Mouse (Mus musculus) heart, embryonic 15.5 days (tissue): ENCODE measurements around the gene Mcrs1. TPM values are rescaled to one million over a fixed set of nuclear protein-coding genes. Genes with fewer than 3 reads are reported as not detected.
A peak's percentile ranks its signal among the peaks of the same experiment; 100 is the strongest.

ENCODE experiments used
- ATAC-seq: fragments of 200-750 bp; cut with Nextera tagmentation; replicated peaks from 2 replicates; pipeline ENCODE4 v1.8.0; 2017; ENCODE audit warnings: low read depth, moderate TSS enrichment; ENCODE audit not compliant: insufficient number of reproducible peaks, insufficient read depth, low FRiP score
- H3K27ac ChIP-seq: fragments of 300-500 bp; sonication (generic); 2 replicates; pipeline ENCODE4 v1.5.1; 2015; ENCODE audit warnings: mild to moderate bottlenecking, inconsistent platforms
- H3K27me3 ChIP-seq: fragments of 300-500 bp; sonication (generic); 2 replicates; pipeline ENCODE4 v1.6.1; 2015; ENCODE audit warnings: inconsistent platforms
- H3K36me3 ChIP-seq: fragments of 300-500 bp; sonication (generic); 2 replicates; pipeline ENCODE4 v1.6.1; 2015; ENCODE audit warnings: mild to moderate bottlenecking, inconsistent platforms
- H3K4me1 ChIP-seq: fragments of 300-500 bp; sonication (generic); replicated peaks from 2 replicates; pipeline ENCODE4 v1.6.1; 2015; ENCODE audit warnings: inconsistent platforms
- H3K4me2 ChIP-seq: fragments of 300-500 bp; sonication (generic); 2 replicates; pipeline ENCODE4 v1.6.1; 2015; ENCODE audit warnings: inconsistent platforms, mild to moderate bottlenecking, moderate library complexity
- H3K4me3 ChIP-seq: fragments of 300-500 bp; sonication (generic); 2 replicates; pipeline ENCODE4 v1.5.1; 2015; ENCODE audit warnings: mild to moderate bottlenecking, inconsistent platforms
- H3K9ac ChIP-seq: fragments of 300-500 bp; sonication (generic); 2 replicates; pipeline ENCODE4 v1.6.1; 2015; ENCODE audit warnings: mild to moderate bottlenecking, inconsistent platforms
- H3K9me3 ChIP-seq: fragments of 300-500 bp; sonication (generic); replicated peaks from 2 replicates; pipeline ENCODE4 v1.6.1; 2016; ENCODE audit warnings: inconsistent platforms
- WGBS: fragments of 180-500 bp; shearing (Covaris S2); methylation state at CpG from one replicate; pipeline ENCODE4 v1.1.7; 2015; ENCODE audit warnings: mixed read lengths; 5-methylcytosine and 5-hydroxymethylcytosine counted together
- polyA plus RNA-seq: library from polyadenylated mRNA; unstranded; fragments of >200 nt; fragmentation: Nextera tagmentation; extraction: Ambion mirVana; gene quantifications from 2 replicates; pipeline ENCODE4 v1.2.1, GENCODE M21; 2015

Gene Mcrs1
- polyA plus RNA-seq = 134 and 159 TPM in 2 replicates

GRCm38 (mm10) chr15:99251626-99252380 is at the start of gene Mcrs1:
Gene Mcrs1, minus strand, starts transcription at chr15:99251961.
- Histone ChIP-seq H3K9ac (peak within 1 kb of the TSS; percentile 62), H3K36me3 (peaks cover 7% of the 10 kb centered on the region; the same call in 1 of the 2 replicates), H3K27me3 (no peaks in the 10 kb centered on the region), H3K4me1 (peaks cover 60% of the 10 kb centered on the region), H3K9me3 (no peaks in the 10 kb centered on the region), H3K27ac (peak within 1 kb of the TSS; percentile 99), H3K4me3 (peak within 1 kb of the TSS; percentile 62), H3K4me2 (peak within 1 kb of the TSS; percentile 78)
- under 1% methylated on average over 52 of the region's 52 CpGs for WGBS
- ATAC-seq = peak; percentile 90

- ATAC-seq = no peak
- Histone ChIP-seq H3K4me3 (peak overlapping the region; percentile 77), H3K9me3 (no peaks in the 10 kb centered on the region), H3K27ac (peak overlapping the region; percentile 88), H3K9ac (no peak overlapping the region), H3K27me3 (no peaks in the 10 kb centered on the region), H3K36me3 (no peaks in the 10 kb centered on the region), H3K4me2 (peak overlapping the region; percentile 77), H3K4me1 (peaks cover 14% of the 10 kb centered on the region)
- 40% methylated on average over 5 of the region's 5 CpGs for WGBS
Observed at GRCm38 (mm10) chr15:99296213-99296612, 44.5 kb upstream of the Mcrs1 start.

- H3K9me3 ChIP-seq = no peaks in the 10 kb centered on the region
- peak within 1 kb of the TSS; percentile 68 for H3K9ac ChIP-seq
- peak within 1 kb of the TSS; percentile 77 for H3K4me2 ChIP-seq
- 3% methylated on average over 17 of the region's 17 CpGs for WGBS
- H3K4me1 ChIP-seq = peaks cover 14% of the 10 kb centered on the region
- no peaks in the 10 kb centered on the region for H3K27me3 ChIP-seq
- peak within 1 kb of the TSS; percentile 88 for H3K27ac ChIP-seq
- H3K36me3 ChIP-seq = no peaks in the 10 kb centered on the region
- ATAC-seq = peak; percentile 4; the same call in 1 of the 2 replicates
- peak within 1 kb of the TSS; percentile 77 for H3K4me3 ChIP-seq
Observed at GRCm38 (mm10) chr15:99295484-99295981, 43.8 kb upstream of the Mcrs1 start, which contains the start of gene Fam186b. Gene Fam186b, minus strand, starts transcription at chr15:99295888.

GRCm38 (mm10) chr15:99294813-99295374 is 43.1 kb upstream of the Mcrs1 start, which contains the start of gene Prpf40b:
Gene Prpf40b, plus strand, starts transcription at chr15:99295087.
- H3K4me2 ChIP-seq = peak within 1 kb of the TSS; percentile 77
- peaks cover 14% of the 10 kb centered on the region for H3K4me1 ChIP-seq
- WGBS = under 1% methylated on average over 63 of the region's 64 CpGs
- H3K27ac ChIP-seq = peak within 1 kb of the TSS; percentile 88
- H3K4me3 ChIP-seq = peak within 1 kb of the TSS; percentile 77
- H3K36me3 ChIP-seq = no peaks in the 10 kb centered on the region
- H3K9me3 ChIP-seq = no peaks in the 10 kb centered on the region
- ATAC-seq = peak; percentile 96
- H3K27me3 ChIP-seq = no peaks in the 10 kb centered on the region
- H3K9ac ChIP-seq = peak within 1 kb of the TSS; percentile 68

GRCm38 (mm10) chr15:99294287-99294686 is 42.5 kb upstream of the Mcrs1 start:
- Histone ChIP-seq H3K27ac (peak overlapping the region; percentile 88), H3K9me3 (no peaks in the 10 kb centered on the region), H3K36me3 (no peaks in the 10 kb centered on the region), H3K4me2 (peak overlapping the region; percentile 77), H3K4me1 (peaks cover 14% of the 10 kb centered on the region), H3K27me3 (no peaks in the 10 kb centered on the region), H3K9ac (peak overlapping the region; percentile 68), H3K4me3 (peak overlapping the region; percentile 77)
- 12% methylated on average over 16 of the region's 16 CpGs for WGBS
- ATAC-seq = no peak

- Histone ChIP-seq H3K4me3 (no peak overlapping the region), H3K27ac (no peak overlapping the region), H3K9ac (no peak overlapping the region), H3K4me2 (no peak overlapping the region), H3K36me3 (no peaks in the 10 kb centered on the region), H3K27me3 (no peaks in the 10 kb centered on the region), H3K4me1 (peaks cover 6% of the 10 kb centered on the region), H3K9me3 (no peaks in the 10 kb centered on the region)
- 81% methylated on average over 11 of the region's 11 CpGs for WGBS
- no peak for ATAC-seq
Observed at GRCm38 (mm10) chr15:99290586-99290985, 38.8 kb upstream of the Mcrs1 start.

- H3K4me1 ChIP-seq = peaks cover 10% of the 10 kb centered on the region
- H3K27ac ChIP-seq = no peak overlapping the region
- 46% methylated on average over 8 of the region's 8 CpGs for WGBS
- no peaks in the 10 kb centered on the region for H3K36me3 ChIP-seq
- no peak overlapping the region for H3K9ac ChIP-seq
- ATAC-seq = peak; percentile 29; the same call in 1 of the 2 replicates
- H3K4me3 ChIP-seq = no peak overlapping the region
- no peaks in the 10 kb centered on the region for H3K27me3 ChIP-seq
- H3K9me3 ChIP-seq = no peaks in the 10 kb centered on the region
- no peak overlapping the region for H3K4me2 ChIP-seq
Observed at GRCm38 (mm10) chr15:99285189-99285535, 33.4 kb upstream of the Mcrs1 start.

- H3K27ac ChIP-seq = no peak overlapping the region
- peak; percentile 53; the same call in 1 of the 2 replicates for ATAC-seq
- no peaks in the 10 kb centered on the region for H3K27me3 ChIP-seq
- H3K9ac ChIP-seq = no peak overlapping the region
- peaks cover 10% of the 10 kb centered on the region for H3K4me1 ChIP-seq
- 31% methylated on average over 14 of the region's 14 CpGs for WGBS
- H3K4me2 ChIP-seq = no peak overlapping the region
- H3K4me3 ChIP-seq = no peak overlapping the region
- no peaks in the 10 kb centered on the region for H3K9me3 ChIP-seq
- no peaks in the 10 kb centered on the region for H3K36me3 ChIP-seq
Observed at GRCm38 (mm10) chr15:99284527-99285188, 32.9 kb upstream of the Mcrs1 start.

GRCm38 (mm10) chr15:99283456-99283855 is 31.7 kb upstream of the Mcrs1 start:
- Histone ChIP-seq H3K36me3 (no peaks in the 10 kb centered on the region), H3K4me2 (no peak overlapping the region), H3K4me1 (peaks cover 10% of the 10 kb centered on the region), H3K9ac (no peak overlapping the region), H3K27ac (no peak overlapping the region), H3K27me3 (no peaks in the 10 kb centered on the region), H3K4me3 (no peak overlapping the region), H3K9me3 (no peaks in the 10 kb centered on the region)
- 65% methylated on average over 10 of the region's 10 CpGs for WGBS
- no peak for ATAC-seq

GRCm38 (mm10) chr15:99278271-99278670 is 26.5 kb upstream of the Mcrs1 start:
- H3K27ac ChIP-seq = no peak overlapping the region
- no peak for ATAC-seq
- H3K9me3 ChIP-seq = no peaks in the 10 kb centered on the region
- no peaks in the 10 kb centered on the region for H3K27me3 ChIP-seq
- no peaks in the 10 kb centered on the region; the same call in 1 of the 2 replicates for H3K4me1 ChIP-seq
- no peaks in the 10 kb centered on the region for H3K36me3 ChIP-seq
- no peak overlapping the region for H3K4me3 ChIP-seq
- WGBS = 82% methylated on average over 7 of the region's 7 CpGs
- no peak overlapping the region for H3K9ac ChIP-seq
- H3K4me2 ChIP-seq = no peak overlapping the region

- 78% methylated on average over 8 of the region's 8 CpGs for WGBS
- H3K4me1 ChIP-seq = no peaks in the 10 kb centered on the region; the same call in 1 of the 2 replicates
- H3K9ac ChIP-seq = no peak overlapping the region
- H3K9me3 ChIP-seq = no peaks in the 10 kb centered on the region
- no peaks in the 10 kb centered on the region for H3K36me3 ChIP-seq
- no peak overlapping the region for H3K4me3 ChIP-seq
- no peak overlapping the region for H3K4me2 ChIP-seq
- no peak for ATAC-seq
- H3K27ac ChIP-seq = no peak overlapping the region
- no peaks in the 10 kb centered on the region for H3K27me3 ChIP-seq
Observed at GRCm38 (mm10) chr15:99276095-99276494, 24.3 kb upstream of the Mcrs1 start.
